Mouse (Mus musculus) 3T3-L1 (cell line): ENCODE results near the gene Klhdc4.

ENCODE experiments used
- DNase-seq: peaks from one replicate; pipeline ENCODE4 v3.0.0-alpha.2; 2015; ENCODE audit warnings: low read depth, low spot score

Klhdc4 gene

DNA sequence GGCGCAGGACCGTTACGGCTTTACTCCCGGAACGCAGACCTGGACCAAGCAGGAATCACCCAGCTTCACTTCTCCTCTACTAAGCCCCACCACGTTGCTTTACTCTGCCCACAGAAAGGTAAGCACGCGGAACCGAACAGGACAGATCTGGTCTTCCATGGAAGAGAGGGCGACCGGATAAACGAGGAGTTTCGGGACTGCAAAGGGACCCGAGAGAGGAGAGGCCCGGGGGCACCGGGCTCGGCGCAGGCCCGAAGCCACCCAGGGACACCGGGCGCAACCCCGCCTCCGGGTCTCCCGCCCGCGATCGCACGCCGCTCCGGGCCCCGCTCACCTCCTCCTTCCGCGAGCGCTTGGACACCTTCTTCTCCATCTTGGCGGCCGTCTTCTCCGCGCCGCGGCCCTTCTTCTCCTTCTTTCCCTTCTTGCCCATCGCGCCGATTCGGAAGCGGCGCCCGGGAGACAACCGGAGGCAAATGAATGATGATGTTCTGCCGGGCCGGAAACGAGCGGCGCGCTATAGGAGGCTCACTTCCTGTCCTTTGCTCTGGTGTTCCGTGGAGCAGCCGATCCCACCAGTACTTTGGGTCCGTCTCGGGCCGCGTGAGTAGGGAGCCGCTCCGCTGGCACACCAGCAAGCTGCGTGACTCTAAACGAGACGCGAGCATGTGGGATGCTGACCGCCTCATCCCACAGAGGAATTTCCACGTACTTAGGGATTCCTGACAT, at the start of gene Klhdc4:
Klhdc4 (minus strand) TSS at position 522 of the 729 bp plus-strand sequence.
- peak; percentile 92 for DNase-seq

DNA sequence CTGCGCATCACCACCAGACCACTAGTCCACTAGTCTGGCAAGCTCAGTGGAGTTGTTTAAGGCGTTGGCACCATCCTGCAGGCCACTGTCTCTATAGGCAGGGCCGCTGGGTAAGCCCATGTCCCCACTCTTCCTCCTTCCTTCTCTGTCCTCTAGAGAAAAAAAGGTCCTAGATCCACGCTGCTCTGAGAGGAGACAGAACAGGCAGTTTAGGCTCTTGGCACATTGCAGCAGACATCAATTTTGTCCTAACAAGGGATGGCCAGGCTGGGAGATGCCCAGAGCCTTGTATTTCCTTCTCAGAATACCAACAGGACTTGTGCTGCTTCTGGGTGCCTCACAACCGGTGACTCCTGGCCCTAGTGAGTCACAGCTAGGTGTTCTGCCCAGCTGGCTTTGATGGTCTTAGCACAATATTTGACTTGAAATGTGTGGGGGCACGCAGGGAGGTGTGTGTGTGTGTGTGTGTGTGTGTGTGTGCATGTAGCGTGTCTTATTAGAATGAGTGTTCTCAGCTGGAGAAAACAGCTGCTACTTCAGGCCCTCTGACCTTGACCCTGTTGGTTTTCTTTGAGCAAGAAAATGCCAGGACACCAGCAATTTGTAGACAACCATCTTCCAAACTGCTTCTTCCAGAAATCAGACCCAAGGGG, 48.6 kb upstream of the Klhdc4 start:
- no peak for DNase-seq

DNA sequence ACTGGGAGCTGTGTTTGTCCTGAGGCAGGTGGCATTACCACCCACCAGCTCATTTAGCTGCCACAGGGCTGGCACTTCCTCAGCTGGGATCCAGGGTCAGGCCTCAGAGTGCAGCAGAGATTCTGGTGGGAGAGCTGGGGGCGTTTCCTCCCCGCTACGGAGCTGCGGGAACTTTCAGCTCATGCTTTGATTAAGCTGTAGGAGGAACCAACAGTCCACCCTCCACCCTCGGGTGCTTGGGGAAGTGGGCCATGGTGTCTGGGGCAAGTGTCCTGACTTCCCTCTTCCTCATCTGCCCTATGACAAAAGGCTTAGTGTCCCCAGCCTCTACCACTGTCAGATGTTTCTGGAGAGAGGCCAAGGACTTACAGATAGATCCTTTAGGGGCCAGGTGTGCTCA, 47.8 kb upstream of the Klhdc4 start:
- no peak for DNase-seq

DNA sequence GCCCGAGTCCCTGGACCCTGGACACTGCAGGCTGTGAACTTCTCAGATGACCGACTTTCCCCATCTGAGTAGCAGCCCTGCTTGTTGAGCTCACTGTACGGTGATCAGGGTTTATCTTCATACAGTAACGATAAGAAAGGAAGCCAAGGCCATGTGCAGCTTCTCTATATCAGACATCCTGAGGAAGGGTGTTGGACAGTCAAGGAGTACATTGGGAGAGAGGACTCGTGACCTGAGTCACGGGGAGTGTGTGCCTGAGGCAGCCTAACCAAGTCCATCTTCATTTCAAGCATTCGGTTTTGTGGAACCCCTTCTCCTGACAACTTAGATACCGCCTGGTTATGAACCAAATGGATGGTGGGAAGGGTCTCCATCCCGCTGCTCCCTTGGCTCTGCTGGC, 46.1 kb upstream of the Klhdc4 start:
- DNase-seq: no peak

DNA sequence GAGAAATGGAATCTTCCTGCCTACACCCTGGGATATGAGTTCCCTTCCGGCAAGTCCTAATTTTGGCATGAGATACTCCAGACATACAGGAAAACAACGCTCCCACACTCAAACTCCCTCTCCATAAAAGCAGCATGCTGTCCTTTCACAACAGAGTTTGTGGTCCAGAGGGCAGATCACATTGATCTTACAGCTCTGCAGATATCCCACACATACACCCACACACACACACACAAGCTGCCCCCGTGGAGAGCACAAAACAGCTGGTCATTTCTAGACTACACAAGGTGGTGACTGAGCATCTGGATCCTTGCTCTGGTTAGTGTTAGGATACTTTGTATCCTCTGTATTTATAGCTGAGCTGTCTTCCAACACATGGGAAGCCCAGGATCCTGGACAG, 45.7 kb upstream of the Klhdc4 start:
- no peak for DNase-seq

DNA sequence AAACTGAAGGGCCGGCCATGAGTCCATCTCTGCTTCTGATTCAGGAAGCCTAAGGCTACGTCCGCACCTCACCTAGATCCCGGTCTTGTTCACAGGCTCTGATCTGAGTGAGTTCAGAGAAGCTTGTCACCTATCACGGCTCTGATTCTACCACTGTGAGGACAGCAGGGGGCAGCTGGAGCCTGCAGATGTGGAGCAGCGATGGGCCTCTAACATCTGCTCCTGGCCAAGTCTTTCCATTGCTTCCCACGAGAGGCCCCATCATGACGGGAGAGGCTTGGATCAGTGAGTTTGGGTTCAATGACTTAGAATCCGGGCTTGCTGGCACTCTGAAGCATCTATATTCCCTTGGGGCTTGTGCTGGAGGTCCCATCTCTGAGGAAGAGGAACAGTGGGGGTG, 44.7 kb upstream of the Klhdc4 start:
- DNase-seq: peak; percentile 87

DNA sequence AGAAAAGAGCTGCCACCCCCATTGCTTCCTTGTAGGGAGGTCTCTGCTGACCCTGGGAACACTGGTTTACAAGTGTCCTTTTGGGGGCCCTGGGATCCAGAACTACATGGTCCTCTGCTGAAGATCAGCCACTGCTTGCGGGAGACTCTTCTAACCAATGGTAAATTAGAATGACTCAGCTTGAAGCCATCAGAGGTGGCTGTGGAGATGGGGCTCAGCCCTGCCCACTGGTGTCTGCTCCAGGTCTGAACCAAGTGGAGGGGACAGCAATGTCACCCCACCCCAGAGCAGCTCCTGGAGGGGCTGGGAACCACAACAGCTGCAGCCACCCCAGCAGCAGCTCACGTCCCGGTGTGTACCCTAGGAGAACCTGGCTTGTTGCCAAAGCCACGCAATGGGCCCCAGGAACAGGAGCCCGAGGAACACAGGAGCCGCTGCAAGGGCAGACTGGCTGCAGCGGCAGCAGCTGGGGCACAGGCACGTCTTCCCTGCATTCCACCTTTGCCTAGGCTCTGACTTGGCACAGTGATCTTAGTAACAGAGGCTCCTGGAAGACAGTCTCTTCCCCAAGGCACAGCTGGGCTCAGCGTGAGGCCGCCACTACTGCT, 42.6 kb upstream of the Klhdc4 start:
- no peak for DNase-seq

DNA sequence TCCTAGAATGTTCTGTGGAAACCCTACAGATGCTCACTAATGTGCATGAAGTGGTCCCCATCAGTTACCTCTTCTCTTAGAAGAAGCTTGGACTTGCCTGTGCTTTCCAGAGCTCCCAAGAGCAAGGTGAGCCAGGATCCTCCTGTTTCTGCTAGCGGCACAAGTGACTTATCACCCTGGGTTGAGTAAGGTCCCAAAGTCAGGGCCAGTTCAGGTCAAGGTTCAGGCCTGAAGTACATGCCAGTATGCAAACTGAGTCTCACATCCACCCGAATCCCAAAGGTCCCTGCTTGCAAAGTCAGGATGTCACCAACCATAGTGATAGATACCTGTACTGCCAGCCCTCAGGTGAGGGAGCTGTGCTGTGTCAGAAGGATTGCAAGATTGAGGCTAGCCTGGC, 40.8 kb upstream of the Klhdc4 start:
- no peak for DNase-seq

DNA sequence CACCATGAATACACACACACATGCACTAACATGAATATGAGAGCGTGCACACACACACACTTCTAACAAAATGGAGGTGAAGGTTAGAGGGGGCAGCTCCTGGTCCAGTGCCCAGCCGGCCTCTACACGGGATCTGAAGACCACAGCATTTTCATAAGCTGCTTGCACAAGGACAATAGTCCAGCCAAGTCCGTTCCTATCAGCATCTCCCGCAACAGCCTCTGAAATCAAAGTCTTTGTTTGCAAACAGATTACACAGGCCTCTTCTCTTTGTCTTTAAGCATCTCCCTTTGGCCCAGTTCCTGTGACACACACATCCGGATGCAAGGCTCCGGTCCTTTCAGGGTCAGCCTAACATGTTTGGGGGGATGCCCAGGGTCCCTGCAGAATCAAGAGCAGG, 39.5 kb upstream of the Klhdc4 start:
- no peak for DNase-seq

DNA sequence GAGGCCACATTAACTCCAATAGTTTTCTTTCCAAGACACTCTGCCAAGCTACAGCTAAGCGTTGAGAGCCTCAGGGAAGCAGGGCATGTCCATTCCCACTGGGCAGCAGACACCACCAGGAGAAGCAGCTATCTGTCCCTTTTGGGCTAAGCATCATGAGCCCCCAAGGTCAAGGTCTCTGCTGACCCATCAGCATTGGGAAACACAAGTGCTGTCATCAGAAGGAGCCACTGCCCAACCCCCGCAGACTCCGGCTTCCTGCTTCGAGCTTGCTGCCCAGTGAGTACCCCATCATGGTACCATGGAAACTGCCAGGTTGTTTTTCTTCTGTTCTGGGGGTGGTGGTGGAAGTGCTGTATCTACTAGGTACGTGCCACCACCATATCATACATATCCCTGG, 38.8 kb upstream of the Klhdc4 start:
- no peak for DNase-seq

DNA sequence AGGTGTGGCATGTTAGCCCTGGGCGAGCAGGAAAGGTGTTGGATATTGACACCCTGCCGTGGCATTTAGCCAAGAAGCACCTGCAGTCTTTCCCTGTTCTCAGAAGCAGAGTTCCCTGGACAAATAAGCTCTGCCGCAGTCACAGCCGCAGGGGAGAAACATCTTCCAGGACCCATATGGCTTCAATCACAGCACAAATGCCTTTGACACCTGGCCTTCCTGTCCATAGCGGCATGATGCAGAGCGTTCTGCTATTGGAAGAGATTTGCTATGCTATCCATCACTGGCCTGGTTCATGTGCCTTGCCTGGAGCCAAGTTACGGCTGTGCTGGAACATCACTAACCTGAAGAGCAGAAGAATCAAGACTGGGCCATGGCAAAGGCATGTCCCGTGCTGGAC, 36.0 kb upstream of the Klhdc4 start:
- no peak for DNase-seq

DNA sequence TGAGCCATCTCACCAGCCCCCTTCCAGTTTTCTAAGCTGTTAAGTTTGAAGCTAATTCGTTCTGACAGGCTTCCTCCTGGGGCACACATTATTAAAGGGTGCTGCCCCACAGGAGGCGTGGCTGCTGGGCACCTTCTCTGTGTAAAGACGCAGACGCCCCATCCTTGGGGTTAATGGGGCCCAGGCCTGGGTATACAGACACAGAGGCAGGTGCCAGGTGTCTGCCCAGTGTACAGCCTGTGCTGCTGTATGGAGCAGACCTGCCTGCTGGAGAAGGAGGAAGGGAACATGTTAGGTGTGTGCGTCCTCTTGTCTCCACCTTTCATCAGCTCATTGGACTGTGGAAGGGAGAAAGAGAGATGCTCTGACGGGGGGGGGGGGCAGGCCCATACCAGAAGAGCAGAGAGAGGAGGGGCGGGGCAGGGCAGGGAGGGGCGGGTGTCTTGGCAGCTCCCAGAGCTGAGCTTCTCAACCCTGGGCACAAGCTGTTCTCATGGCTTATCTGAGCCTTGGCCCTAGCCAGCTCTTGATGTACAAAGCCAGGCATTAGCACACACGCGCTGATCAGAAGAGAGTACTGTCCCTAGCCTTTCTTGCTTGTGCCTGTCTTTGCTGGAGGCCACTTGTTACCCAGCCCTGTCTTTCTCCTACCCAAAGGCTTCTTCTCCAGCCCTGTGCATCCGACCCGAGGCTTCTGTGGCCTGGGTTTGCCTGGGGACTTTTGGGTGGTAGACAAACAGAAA, 32.6 kb upstream of the Klhdc4 start:
- no peak for DNase-seq

DNA sequence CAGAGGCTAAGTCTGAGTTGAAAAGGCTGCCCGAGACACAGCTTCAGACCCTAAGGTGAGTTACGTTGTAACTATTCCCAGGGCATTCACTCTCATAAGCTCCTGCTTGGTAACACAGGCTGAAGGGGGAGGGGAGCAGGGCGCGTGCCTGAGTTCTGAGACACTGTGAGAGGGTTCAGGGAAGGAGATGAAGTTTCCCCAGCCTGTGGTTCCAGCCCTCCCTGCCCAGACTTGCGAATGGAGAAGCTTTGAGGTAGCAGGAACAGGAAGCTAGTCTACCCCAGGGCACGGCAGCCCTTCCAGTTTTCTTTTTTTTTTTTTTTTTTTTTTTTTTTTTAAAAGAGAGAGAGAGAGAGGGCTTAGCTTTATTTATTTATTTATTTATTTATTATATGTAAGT, 31.9 kb upstream of the Klhdc4 start:
- no peak for DNase-seq

DNA sequence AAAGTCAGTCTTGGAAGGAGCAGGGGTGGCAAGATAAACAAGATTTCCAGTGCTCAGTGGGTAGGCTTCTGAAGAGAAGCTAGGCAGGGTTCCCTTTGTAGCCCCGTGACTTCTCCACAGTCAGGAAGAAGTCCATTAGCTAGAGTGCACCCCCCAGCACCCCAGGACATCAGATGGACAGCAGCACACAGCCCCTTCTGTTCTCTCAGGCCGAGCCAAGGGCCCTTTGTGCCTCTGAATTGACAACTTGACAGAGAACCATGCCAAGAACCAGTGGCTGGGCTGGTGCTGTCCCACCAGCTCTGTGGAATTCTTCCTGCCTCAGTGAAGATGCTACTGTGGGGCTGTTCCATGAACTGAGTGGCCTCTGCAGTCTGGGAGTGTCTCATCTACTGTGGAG, 28.4 kb upstream of the Klhdc4 start:
- DNase-seq: no peak

DNA sequence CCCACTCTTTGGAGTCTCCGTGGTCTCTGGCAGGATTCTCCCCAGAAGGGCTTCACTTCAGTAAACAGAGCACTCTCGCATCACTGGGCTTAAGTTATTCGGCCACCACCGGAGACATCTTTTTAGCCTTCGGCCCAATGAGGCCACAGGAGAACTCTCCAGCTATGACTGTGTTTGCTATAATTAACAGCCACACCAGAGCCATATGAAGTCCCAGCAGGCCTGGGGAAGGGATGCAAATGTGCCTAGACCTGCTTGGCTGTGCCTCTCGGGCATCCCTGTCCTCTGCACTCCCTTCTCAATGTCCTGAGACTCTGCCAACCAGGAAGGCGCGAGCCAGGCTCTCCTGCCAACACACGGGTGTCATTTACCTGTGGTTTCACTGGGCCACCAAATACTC, 28.0 kb upstream of the Klhdc4 start:
- DNase-seq: no peak

DNA sequence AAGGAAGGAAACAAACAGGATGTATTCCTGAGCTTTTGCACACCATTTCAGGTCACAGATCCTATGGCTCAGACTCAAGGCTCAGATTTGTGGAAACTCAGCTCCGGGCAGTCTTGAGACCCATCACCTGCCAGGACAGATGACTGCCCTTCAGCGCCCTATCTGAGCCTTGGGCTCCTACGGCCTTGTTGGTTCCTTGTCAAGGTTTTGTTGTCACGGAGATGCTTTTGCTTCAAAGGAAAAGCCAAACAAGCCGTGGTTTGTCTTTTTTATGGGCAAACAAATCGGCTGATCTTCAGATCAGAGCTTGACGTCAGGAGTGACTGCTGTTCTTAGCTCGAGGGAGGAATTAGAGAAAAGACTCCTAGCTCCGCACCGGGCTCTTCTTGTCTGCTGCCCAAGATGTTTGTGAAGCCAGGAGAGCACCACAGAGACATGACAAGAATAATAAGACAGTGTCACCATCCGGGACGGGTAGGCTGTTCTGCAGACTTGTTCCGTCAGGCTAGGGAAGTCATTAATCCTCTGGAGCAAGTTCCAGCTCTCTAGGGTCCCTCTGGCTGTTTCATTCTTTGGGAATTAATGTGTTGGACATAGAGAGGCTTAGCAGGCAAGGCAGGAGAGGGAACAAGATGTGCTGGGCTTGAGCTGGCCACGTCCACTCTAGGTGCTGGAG, 26.8 kb upstream of the Klhdc4 start:
- no peak for DNase-seq

DNA sequence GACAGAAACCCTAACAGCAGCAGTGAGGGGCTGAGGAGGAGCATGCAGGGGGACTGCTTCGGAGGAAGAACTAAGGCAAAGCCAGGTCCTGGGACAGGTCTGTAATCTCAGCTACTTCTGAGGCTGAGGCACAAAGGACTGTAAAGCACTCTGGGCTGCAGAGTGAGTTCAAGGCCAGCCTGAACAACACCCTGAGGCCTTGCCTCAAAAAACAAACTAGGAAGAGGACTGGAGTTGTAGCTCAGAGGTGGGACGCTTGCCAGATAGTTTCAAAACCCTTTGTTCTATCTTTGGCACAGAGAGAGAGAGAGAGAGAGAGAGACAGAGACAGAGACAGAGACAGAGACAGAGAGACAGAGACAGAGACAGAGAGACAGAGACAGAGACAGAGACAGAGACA, 24.2 kb upstream of the Klhdc4 start:
- DNase-seq: no peak

DNA sequence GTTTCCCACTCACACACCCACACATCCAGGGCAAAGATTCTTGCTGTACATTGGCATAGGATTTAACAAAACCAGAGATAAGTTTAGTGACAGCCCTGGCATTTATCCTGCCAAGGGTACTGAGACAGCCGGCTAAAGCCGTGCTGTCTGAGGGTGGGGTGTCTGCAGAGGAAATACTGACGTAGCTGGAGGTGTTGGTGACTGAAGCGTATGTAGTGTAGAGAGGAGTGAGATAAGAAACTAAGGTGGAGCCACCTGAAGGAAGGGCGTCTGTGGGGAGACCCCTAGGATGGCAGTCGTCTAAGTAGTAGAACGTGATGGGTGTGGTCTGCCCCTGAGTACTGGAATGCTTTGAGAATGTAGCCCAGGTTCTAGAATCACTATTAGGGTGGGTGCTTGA, 23.1 kb upstream of the Klhdc4 start:
- DNase-seq: no peak

DNA sequence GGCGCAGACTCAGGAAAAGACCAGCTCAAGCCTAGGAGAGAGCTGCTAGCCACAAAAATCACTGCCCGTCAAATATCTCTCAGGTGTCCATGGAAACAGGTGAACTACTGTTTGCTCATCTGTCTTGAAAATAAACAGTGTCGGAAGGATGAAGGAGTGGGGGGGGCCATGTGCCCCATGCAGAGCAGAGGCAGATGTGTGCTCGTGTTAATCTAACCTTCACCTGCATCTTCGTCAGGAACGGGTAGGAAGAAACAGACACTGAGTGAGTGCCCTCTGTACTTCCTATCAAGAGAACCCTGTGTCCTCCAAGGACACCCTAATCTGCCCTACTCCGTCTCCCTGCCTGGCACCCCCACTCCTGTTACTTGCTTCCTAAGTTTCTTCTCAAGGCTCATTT, 22.3 kb upstream of the Klhdc4 start:
- no peak for DNase-seq

DNA sequence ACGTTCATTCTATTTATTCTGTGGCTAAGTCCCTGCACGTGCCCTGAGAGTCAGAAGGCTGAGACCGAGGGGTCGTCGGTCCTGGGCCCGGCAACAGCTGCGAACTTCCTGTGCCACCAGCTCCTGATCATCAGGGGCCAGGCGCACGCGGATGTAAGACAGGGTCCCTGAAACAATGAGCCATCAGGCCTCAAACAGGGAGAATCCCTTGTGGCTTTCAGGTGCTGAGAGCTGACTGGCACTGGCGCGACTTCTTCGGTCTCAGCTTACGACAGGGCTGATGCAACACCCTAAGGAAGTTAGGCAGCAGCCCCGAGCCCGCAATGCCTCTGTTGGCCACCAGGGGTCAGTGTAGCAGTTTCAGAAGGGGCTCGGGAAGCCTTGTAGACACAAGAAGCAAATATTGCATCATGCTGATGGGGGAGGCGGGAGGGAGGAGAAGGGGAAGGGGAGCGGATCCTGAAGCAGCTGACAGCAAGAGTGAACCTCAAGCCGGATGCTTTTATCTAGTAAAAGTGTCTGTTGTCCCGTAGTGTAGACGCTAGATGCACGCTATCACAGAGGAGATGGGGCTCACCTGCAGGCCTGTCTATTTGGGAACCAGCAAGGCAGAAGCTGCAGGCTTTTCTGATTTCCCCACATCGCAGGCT, 21.6 kb upstream of the Klhdc4 start:
- peak; percentile 99 for DNase-seq

DNA sequence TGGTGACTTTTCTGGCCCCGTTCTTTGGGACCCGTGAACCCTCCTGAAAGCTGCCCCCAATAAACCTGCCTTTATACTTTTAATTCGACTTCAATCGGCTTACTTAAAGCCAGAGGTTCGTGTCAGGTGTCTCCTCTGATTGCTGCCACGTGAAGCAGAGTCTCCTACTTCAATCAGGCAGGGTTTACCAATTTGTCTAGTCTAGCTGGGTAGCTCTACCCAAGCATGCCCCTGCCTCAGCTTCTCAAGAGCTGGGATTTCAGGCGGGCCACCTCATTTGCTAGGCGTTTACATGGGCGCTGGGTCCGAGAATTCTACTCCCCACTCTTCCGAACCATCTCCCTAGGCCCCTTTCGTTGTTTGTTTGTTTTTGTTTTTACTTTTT, 21.1 kb upstream of the Klhdc4 start:
- no peak for DNase-seq
